26 mouse cellular contexts compared by ENCODE assay signal in genomic region chr13:92677656-92678055, GRCm38 (mm10).
DNase-seq lines count a peak whose midpoint lies in the region; ATAC-seq lines count a peak whose summit lies in the region.
"Had no signal": no experiment of that assay in that cellular context is flagged by ENCODE, and none has a peak within 500 bp of the region (broad histone marks: within the 10 kb centered on the region; RNA-seq: fewer than 3 reads in every experiment).

No protein-coding gene starts in this region.

- H3K27me3 ChIP-seq in embryonic facial prominence, embryonic 12.5 days, result no peaks in the 10 kb centered on the region
- H3K27me3 ChIP-seq in embryonic facial prominence, embryonic 10.5 days (replicated peaks; ENCODE audit: low read depth, poor library complexity, severe bottlenecking), result no peaks in the 10 kb centered on the region
- no peaks in the 10 kb centered on the region for H3K27me3 ChIP-seq in limb, embryonic 13.5 days
- no peaks in the 10 kb centered on the region for H3K27me3 ChIP-seq in limb, embryonic 10.5 days (ENCODE audit: low read depth, poor library complexity, severe bottlenecking)
- H3K27me3 ChIP-seq: CH12.LX; lung, embryonic 15.5 days; megakaryocyte, embryonic 14.5 days; midbrain, embryonic 15.5 days had no signal

- ATAC-seq in embryonic facial prominence, embryonic 12.5 days (ENCODE audit: insufficient number of reproducible peaks, insufficient read depth, low FRiP score, low TSS enrichment), result no peak
- peak; percentile 45; the same call in 1 of the 2 replicates for ATAC-seq in limb, embryonic 13.5 days (ENCODE audit: low FRiP score, low read depth)
- ATAC-seq: forebrain, embryonic 16.5 days; hindbrain, embryonic 16.5 days; midbrain, embryonic 15.5 days had no signal

- no peaks in the 10 kb centered on the region for H3K36me3 ChIP-seq in embryonic facial prominence, embryonic 12.5 days
- H3K36me3 ChIP-seq in embryonic facial prominence, embryonic 10.5 days (replicated peaks), result no peaks in the 10 kb centered on the region
- no peaks in the 10 kb centered on the region for H3K36me3 ChIP-seq in limb, embryonic 13.5 days
- H3K36me3 ChIP-seq in limb, embryonic 10.5 days, result no peaks in the 10 kb centered on the region
- H3K36me3 ChIP-seq: lung, embryonic 15.5 days; midbrain, embryonic 15.5 days had no signal

- H3K9ac ChIP-seq in embryonic facial prominence, embryonic 12.5 days, result no peak overlapping the region
- no peak overlapping the region for H3K9ac ChIP-seq in limb, embryonic 13.5 days
- H3K9ac ChIP-seq: liver, embryonic 14.5 days; lung, embryonic 15.5 days; midbrain, embryonic 15.5 days had no signal

- no peaks in the 10 kb centered on the region for H3K9me3 ChIP-seq in embryonic facial prominence, embryonic 12.5 days
- H3K9me3 ChIP-seq in embryonic facial prominence, embryonic 10.5 days, result no peaks in the 10 kb centered on the region
- H3K9me3 ChIP-seq in limb, embryonic 13.5 days, result no peaks in the 10 kb centered on the region
- no peaks in the 10 kb centered on the region for H3K9me3 ChIP-seq in limb, embryonic 10.5 days (replicated peaks)
- H3K9me3 ChIP-seq: lung, embryonic 15.5 days; megakaryocyte, embryonic 14.5 days; midbrain, embryonic 15.5 days had no signal

- peaks cover 28% of the 10 kb centered on the region for H3K4me1 ChIP-seq in embryonic facial prominence, embryonic 12.5 days
- peaks cover 38% of the 10 kb centered on the region for H3K4me1 ChIP-seq in embryonic facial prominence, embryonic 10.5 days
- peaks cover 41% of the 10 kb centered on the region for H3K4me1 ChIP-seq in limb, embryonic 13.5 days
- H3K4me1 ChIP-seq in limb, embryonic 10.5 days, result peaks cover 7% of the 10 kb centered on the region; the same call in 1 of the 2 replicates
- H3K4me1 ChIP-seq: midbrain, embryonic 15.5 days had no signal

- 0 out of 2 replicates have a peak overlapping the region, but pooled peaks have one; percentile 19 for H3K27ac ChIP-seq in embryonic facial prominence, embryonic 12.5 days
- no peak overlapping the region for H3K27ac ChIP-seq in embryonic facial prominence, embryonic 10.5 days (replicated peaks)
- H3K27ac ChIP-seq in limb, embryonic 13.5 days, result no peak overlapping the region
- no peak overlapping the region for H3K27ac ChIP-seq in limb, embryonic 10.5 days
- H3K27ac ChIP-seq: liver, embryonic 14.5 days; lung, embryonic 15.5 days; midbrain, embryonic 15.5 days had no signal

- no peak for DNase-seq in embryonic facial prominence, embryonic 10.5 days (ENCODE audit: low spot score)
- DNase-seq in limb, embryonic 10.5 days (ENCODE audit: low spot score), result no peak
- DNase-seq in urinary bladder, postnatal 14 days (ENCODE audit: low spot score), result peak; percentile 14
- DNase-seq in urinary bladder, adult 2 months (ENCODE audit: low spot score), result no peak
- DNase-seq in frontal cortex, postnatal 36 days (ENCODE audit: low spot score in 2 of 2), result no peak
- DNase-seq: adrenal gland, postnatal 10 days; cerebellum, adult 8-10 months; cerebellum, postnatal 25 days; heart, postnatal 14 days; kidney, adult 2 months; kidney, postnatal 25 days; liver; lung, postnatal 36 days; right cerebral cortex, postnatal 25 days; thymus, postnatal 4 days had no signal

- H3K4me3 ChIP-seq in embryonic facial prominence, embryonic 12.5 days, result no peak overlapping the region
- no peak overlapping the region for H3K4me3 ChIP-seq in embryonic facial prominence, embryonic 10.5 days
- no peak overlapping the region for H3K4me3 ChIP-seq in limb, embryonic 13.5 days
- H3K4me3 ChIP-seq in limb, embryonic 10.5 days, result no peak overlapping the region
- H3K4me3 ChIP-seq: erythroblast, embryonic 14.5 days; layer of hippocampus, adult 2 months; lung, embryonic 15.5 days; megakaryocyte, embryonic 14.5 days; midbrain, embryonic 15.5 days had no signal

- H3K4me2 ChIP-seq in embryonic facial prominence, embryonic 12.5 days (replicated peaks), result no peak overlapping the region
- H3K4me2 ChIP-seq in limb, embryonic 13.5 days (replicated peaks), result no peak overlapping the region
- H3K4me2 ChIP-seq: lung, embryonic 15.5 days; midbrain, embryonic 15.5 days had no signal

- WGBS in embryonic facial prominence, embryonic 12.5 days, result 45% methylated on average over 4 of the region's 4 CpGs
- WGBS in embryonic facial prominence, embryonic 10.5 days, result 75% methylated on average over 4 of the region's 4 CpGs
- WGBS in limb, embryonic 13.5 days, result 52% methylated on average over 4 of the region's 4 CpGs
- 61% methylated on average over 4 of the region's 4 CpGs for WGBS in limb, embryonic 10.5 days
